Mouse (Mus musculus) bone marrow, adult 2 months (tissue): Measurements from ENCODE around the gene Sypl.

Source experiments
- CTCF ChIP-seq: fragments of 200-500 bp; IDR thresholded peaks from 2 replicates; pipeline ENCODE4 v1.5.1; 2011; ENCODE audit warnings: low read length, control low read depth; ENCODE audit not compliant: control insufficient read depth, insufficient read depth
- POLR2A ChIP-seq: fragments of 200-500 bp; IDR thresholded peaks from 2 replicates; pipeline ENCODE4 v1.6.1; 2011; ENCODE audit warnings: low read depth, mild to moderate bottlenecking, control low read depth, low read length, borderline replicate concordance; ENCODE audit not compliant: control insufficient read depth

GRCm38 (mm10) chr12:32953066-32953465 is 625 bp upstream of the Sypl start:
- TF ChIP-seq CTCF: no peak
- TF ChIP-seq POLR2A: no peak
